Mouse (Mus musculus) neural tube, embryonic 10.5 days (tissue): ENCODE data around the gene Lrrc7.
"Not testable (repeated sequence)": the region's sequence is repeated elsewhere in the genome, so short reads cannot be mapped to it uniquely, and the experiment has no call there.

Source experiments
- DNase-seq: peaks from one replicate; pipeline ENCODE4 v3.0.0-alpha.2; 2017; ENCODE audit warnings: low spot score; ENCODE audit errors: extremely low spot score

Lrrc7 gene

DNA sequence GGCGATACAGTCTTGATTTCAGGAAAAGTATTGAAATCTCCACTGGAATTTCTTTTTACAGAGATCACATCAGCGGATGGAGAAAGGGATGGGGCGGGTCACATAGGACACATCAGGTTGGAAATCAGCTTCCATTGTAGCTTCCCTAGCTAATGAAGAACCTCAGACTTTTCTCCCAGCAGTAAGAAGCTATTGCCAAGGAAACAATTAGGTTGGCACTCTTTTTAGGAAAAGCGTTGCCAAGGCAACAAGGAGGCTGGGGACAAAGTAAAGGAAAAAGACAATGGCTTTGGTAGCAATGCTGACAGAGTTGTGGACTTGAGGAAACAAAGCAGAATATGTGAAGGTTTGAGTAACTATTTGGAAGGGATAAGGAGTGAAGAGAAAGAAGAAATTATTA lies 393.6 kb downstream of the Lrrc7 start:
- DNase-seq: no peak

GRCm38 (mm10) chr3:158165004-158165403 lies 397.0 kb downstream of the Lrrc7 start:
- no peak for DNase-seq

DNA sequence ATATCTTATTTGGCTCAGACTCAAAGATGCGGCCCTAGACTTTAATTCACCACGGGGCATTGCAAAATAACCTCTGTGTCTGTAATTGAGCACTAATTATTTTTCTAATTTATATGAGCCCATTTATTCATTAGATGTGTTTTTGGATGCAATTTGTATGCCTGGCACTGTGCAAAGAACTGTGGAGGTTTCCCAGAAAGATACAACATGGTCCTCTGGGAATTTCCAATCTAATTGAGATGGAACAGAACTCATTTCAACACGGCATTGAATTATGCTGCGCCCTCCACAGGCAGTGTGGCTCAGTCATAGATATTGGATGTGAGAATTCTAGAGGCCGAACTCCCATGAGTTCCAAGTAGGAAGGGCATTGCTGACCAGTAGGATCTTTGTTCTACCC lies 397.6 kb downstream of the Lrrc7 start:
- DNase-seq: no peak

DNA sequence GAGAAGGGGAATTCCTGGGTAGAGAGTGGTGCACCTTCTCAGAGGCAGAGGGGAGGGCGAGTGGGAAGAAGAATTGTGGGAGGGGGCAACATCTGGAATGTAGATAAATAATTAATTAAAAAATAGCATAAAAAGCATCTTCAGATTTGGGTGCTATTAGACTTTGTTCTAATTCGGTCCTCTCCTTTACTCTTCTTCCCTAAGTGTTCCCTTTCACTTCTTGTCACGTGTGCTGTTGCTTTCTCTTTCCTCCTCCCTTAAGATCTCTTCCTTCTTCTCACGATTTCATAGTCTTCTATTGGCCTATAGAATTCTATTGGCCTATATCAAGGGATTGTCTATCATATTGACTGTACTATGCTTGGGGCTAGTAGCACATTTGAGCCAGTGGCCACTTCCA lies 398.9 kb downstream of the Lrrc7 start:
- no peak for DNase-seq

GRCm38 (mm10) chr3:158161924-158162490 lies 400.0 kb downstream of the Lrrc7 start:
- no peak for DNase-seq

GRCm38 (mm10) chr3:158155515-158156286 lies 406.3 kb downstream of the Lrrc7 start:
- DNase-seq: no peak

DNA sequence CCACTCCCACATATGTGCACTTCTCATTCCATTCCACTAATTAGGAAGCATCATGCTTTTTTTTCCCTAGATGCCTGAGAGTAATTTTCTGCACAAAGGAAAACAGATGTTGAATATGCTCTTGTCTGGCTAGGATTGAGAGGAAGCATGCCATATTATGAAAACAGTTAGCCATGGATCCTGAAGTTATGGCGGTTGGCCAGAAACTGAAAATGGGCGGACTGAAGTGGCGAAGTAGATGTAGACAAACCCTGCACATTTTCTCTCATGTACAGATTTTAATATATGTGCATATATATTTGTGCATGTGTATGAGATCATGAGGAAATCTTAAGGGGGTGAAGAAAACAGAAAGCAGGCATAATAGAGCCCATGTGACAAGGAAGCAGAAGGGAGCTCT lies 407.9 kb downstream of the Lrrc7 start:
- no peak for DNase-seq

DNA sequence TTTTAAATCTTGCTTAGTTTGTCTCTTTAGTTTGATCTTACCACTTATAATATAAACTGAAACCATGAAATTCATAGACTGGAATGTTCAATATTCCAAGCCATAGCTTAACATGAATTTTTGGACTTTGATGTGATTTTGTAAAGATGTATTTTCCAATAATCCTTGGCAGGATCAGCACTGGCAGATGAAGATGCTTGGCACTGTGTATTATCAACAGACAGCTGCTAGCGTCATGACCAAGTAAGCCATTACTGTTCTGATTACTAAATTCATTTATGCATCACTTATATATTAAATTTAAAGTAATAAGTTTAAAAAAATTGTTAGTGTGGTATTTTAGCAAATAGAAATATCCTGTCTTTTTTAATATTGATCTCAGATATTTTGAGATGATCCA lies 413.0 kb downstream of the Lrrc7 start:
- DNase-seq: no peak

DNA sequence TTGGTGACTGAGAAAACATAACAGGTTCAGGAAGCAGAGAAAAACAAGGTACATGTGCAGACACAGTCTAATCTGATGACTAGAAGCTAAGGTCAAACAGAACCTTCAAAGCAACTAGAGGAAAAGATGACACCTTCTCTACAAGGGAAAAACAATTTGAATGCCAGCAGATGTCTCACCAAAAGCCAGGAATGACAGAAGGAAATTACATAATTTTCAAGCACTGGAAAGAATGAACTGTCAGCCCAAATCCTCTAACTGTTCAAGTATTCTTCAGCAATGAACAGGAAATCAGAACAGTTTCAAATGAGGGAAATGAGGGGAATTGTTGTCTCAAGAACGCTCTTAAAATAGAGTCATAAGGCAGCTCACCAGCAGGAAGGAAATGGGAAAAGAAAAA lies 421.4 kb downstream of the Lrrc7 start:
- no peak for DNase-seq

DNA sequence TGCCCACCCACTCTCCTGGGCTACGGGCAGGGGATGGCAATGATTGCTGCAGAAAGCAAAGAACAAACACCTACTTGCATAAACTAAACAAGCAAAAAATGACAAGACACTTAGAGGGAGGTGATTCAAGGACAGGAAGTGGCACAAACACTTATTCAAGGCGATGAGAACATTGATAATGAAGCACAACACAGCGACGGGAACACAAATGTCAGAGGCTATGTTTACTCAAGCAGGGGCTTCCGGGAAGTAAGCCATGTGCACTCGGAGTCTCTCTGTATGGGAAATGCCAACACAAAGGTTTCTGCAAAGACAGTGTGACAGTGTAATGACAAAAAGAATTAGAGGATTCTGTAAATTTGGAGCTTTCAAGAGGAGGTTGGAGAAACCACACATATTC lies 424.2 kb downstream of the Lrrc7 start:
- DNase-seq: no peak

- DNase-seq: no peak
Observed at GRCm38 (mm10) chr3:158131672-158132071, 430.3 kb downstream of the Lrrc7 start.

- no peak for DNase-seq
Observed at GRCm38 (mm10) chr3:158131233-158131632, 430.8 kb downstream of the Lrrc7 start.

GRCm38 (mm10) chr3:158122899-158123298 lies 439.1 kb downstream of the Lrrc7 start:
- DNase-seq: no peak

DNA sequence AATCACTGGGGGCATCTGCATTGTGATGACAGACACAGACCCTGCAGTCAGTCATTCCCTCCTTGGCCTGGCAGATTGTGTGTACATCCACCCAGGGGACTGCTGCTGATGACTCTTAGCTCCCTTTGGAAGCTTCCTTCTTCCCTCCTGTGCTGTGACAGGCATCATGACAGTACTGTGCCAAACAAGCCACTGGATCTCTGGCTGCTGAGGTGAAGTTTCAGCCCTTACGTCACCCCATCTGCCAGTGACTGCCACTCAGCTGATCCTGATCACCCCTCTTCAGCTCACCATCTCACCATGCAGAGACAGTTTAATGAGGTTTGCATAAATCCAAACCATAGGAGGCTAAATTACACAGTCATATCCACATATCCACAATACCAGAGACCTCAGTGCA lies 456.8 kb downstream of the Lrrc7 start:
- DNase-seq: no peak

DNA sequence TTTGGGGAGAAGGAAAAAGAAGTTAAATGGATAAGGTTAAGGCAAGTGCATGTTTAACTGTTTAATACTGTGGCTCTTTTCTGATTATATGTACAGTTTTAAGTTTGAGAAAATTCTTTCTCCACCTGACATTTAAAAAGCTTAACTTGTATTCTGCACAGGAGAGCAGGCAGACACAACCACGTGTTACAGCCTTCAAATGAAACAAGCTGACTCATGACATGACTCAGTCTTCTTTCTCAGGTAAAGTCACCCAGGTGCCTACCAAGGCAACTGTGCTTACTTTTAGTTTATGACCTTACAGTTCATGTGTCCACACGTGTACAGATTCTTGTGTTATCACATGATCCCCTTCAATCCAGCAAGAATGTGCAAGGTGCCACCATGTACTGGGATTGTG lies 458.6 kb downstream of the Lrrc7 start:
- DNase-seq: no peak

DNA sequence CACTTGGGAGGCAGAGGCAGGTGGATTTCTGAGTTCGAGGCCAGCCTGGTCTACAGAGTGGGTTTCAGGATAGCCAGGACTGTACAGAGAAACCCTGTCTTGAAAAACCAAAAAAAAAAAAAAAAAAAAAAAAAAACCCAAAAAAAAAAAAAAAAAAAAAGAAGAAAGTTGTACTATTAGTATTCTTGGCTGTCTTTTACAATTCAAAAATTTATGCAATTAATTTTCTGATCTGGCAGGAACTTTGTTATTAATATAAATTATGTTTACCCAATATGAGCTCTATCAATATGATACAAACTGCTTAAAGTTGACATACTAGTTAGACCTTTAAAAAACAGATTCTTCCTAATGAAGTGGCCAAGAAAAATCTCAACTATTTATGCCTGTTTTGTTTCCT lies 459.5 kb downstream of the Lrrc7 start:
- not testable (repeated sequence) for DNase-seq

DNA sequence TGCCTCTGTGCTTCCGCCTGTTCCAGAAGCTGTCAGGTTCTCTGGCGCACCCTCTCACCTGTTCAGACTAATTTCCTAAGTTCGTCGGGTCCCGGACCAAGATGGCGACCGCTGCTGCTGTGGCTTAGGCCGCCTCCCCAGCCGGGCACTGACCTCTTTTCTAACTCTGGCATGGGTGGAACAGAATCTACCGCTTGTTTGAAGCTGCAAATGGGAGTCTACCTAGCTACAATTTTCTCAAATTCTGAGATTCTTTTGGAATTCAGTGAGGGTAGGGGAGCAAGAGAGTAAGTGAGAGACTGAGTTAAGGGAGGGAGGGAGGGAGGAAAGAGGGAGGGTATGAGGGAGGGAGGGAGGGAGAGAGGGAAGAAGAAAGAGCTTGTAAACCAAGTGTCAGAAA lies 460.0 kb downstream of the Lrrc7 start:
- DNase-seq: not testable (repeated sequence)

- DNase-seq: no peak
Observed at GRCm38 (mm10) chr3:158093919-158094318, 468.1 kb downstream of the Lrrc7 start.

DNA sequence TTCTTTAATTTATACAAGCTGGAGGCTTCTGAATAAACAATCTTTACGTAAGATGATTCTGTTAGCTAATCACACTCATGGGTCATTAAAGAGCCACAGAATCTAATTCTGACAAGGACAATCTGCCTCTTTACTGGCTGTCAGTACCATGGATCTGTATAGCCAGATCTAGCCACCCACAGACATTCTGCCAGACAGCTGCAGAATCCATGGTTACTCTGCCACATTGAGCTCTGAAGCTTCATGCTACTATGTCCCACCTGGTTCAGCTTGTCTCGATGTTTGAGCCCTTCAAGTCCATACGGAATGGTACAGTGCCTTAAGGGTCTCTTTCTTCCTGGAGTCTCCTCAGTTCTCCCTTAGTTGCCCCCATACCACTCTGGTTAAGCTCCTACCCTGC lies 470.4 kb downstream of the Lrrc7 start:
- DNase-seq: no peak

DNA sequence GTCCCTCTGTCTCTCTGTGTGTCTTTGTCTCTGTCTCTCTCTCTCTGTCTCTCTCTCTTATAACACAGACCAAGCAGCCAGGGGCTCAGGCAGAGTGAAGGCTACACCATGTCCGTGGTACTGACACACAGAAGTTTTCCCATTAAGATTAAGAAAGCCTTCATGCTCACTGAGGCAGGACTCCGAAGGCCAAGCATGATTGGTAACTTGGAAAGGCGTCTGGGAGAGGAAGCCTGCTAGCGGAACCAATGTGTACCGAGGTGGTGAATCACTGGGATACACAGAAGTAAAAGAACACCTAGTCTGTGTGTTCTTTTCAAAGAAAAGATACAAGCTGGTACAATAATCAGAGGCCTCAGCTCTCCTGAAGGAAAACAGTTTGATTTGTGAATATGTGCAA lies 484.2 kb downstream of the Lrrc7 start:
- no peak for DNase-seq

DNA sequence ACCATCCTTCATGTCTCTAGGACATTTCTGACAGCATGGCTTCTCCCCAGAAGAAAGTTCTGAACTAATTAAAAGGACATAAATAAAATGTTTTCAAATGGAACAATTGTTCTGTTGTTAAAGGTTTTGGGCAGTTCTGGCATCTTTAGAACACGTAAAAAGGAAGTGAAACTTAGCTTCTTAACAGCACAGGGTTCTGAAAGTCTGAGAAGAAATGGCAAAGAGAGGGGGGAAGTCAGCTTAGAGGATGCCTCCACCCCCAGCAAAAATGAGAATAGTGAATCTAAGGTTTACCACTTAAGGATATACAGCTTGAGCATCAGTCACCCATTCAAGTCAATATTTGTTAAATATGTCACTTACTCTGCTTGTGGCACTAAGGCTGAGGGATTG lies 484.6 kb downstream of the Lrrc7 start:
- DNase-seq: no peak

GRCm38 (mm10) chr3:158076685-158077379 lies 485.2 kb downstream of the Lrrc7 start:
- DNase-seq: no peak

- DNase-seq: no peak
Observed at GRCm38 (mm10) chr3:158075004-158075403, 487.0 kb downstream of the Lrrc7 start.
